Mouse (Mus musculus) stomach, embryonic 16.5 days (tissue): ENCODE data around the gene Gnb1. TPM values are rescaled to one million over a fixed set of nuclear protein-coding genes. Genes with fewer than 3 reads are reported as not detected.
A peak's percentile ranks its signal among the peaks of the same experiment; 100 is the strongest.

Experiments
- ATAC-seq: fragments of 200-750 bp; cut with Nextera tagmentation; 2 replicates; pipeline ENCODE4 v1.8.0; 2017; ENCODE audit warnings: moderate number of reproducible peaks, moderate TSS enrichment; ENCODE audit not compliant: insufficient read depth, low FRiP score
- H3K27ac ChIP-seq: fragments of 300-500 bp; sonication (generic); 2 replicates; pipeline ENCODE4 v1.5.1; 2014; ENCODE audit warnings: low read length
- H3K27me3 ChIP-seq: fragments of 300-500 bp; sonication (generic); 2 replicates; pipeline ENCODE4 v1.6.1; 2014; ENCODE audit warnings: low read length, control low read depth, mixed read lengths; ENCODE audit not compliant: control insufficient read depth, insufficient read depth
- H3K36me3 ChIP-seq: fragments of 300-500 bp; sonication (generic); 2 replicates; pipeline ENCODE4 v1.6.1; 2014; ENCODE audit warnings: low read length; ENCODE audit not compliant: control insufficient read depth, insufficient read depth
- H3K4me1 ChIP-seq: fragments of 300-500 bp; sonication (generic); 2 replicates; pipeline ENCODE4 v1.6.1; 2014; ENCODE audit warnings: low read length, control low read depth, mixed read lengths; ENCODE audit not compliant: control insufficient read depth, insufficient read depth
- H3K4me2 ChIP-seq: fragments of 300-500 bp; sonication (generic); 2 replicates; pipeline ENCODE4 v1.6.1; 2014; ENCODE audit warnings: low read depth, low read length, mixed read lengths
- H3K4me3 ChIP-seq: fragments of 300-500 bp; sonication (generic); replicated peaks from 2 replicates; pipeline ENCODE4 v1.5.1; 2014; ENCODE audit warnings: mild to moderate bottlenecking, low read length
- H3K9ac ChIP-seq: fragments of 300-500 bp; sonication (generic); 2 replicates; pipeline ENCODE4 v1.6.1; 2014; ENCODE audit warnings: low read length
- H3K9me3 ChIP-seq: fragments of 300-500 bp; sonication (generic); replicated peaks from 2 replicates; pipeline ENCODE4 v1.6.1; 2016; ENCODE audit warnings: low read length, control low read depth; ENCODE audit not compliant: control insufficient read depth
- WGBS: fragments of 180-500 bp; shearing (Covaris S2); extraction: QIAGEN DNeasy Blood & Tissue Kit; methylation state at CpG from one replicate; pipeline ENCODE4 v1.1.7; 2014; 5-methylcytosine and 5-hydroxymethylcytosine counted together
- polyA plus RNA-seq: library from polyadenylated mRNA; unstranded; fragments of >200 nt; fragmentation: Nextera tagmentation; extraction: Ambion mirVana; gene quantifications from 2 replicates; pipeline ENCODE4 v1.2.1, GENCODE M21; 2015

Gnb1 gene
- polyA plus RNA-seq, 1 experiment from 2014 or later, result 312 TPM

- Histone ChIP-seq H3K9me3 (no peaks in the 10 kb centered on the region), H3K9ac (peak overlapping the region; percentile 100), H3K27me3 (no peaks in the 10 kb centered on the region), H3K27ac (peak overlapping the region; percentile 93), H3K4me1 (peaks cover 49% of the 10 kb centered on the region), H3K4me3 (peak overlapping the region; percentile 97), H3K36me3 (no peaks in the 10 kb centered on the region), H3K4me2 (peak overlapping the region; percentile 85)
- under 1% methylated on average over 49 of the region's 54 CpGs for WGBS
- ATAC-seq, result peak; percentile 15; the same call in 1 of the 2 replicates
Observed at GRCm38 (mm10) chr4:155491529-155492130, 469 bp downstream of the Gnb1 start.

- Histone ChIP-seq H3K36me3 (no peaks in the 10 kb centered on the region), H3K4me3 (peak overlapping the region; percentile 97), H3K4me1 (peaks cover 49% of the 10 kb centered on the region), H3K9ac (peak overlapping the region; percentile 100), H3K27me3 (no peaks in the 10 kb centered on the region), H3K4me2 (peak overlapping the region; percentile 85), H3K27ac (peak overlapping the region; percentile 93), H3K9me3 (no peaks in the 10 kb centered on the region)
- no peak for ATAC-seq
- WGBS, result under 1% methylated on average over 51 of the region's 51 CpGs
Observed at GRCm38 (mm10) chr4:155492131-155492633, 1.0 kb downstream of the Gnb1 start.

GRCm38 (mm10) chr4:155494891-155495290 lies 3.7 kb downstream of the Gnb1 start:
- H3K9me3 ChIP-seq, result no peaks in the 10 kb centered on the region
- H3K4me3 ChIP-seq, result no peak overlapping the region
- H3K4me2 ChIP-seq, result no peak overlapping the region
- no peak for ATAC-seq
- no peak overlapping the region for H3K9ac ChIP-seq
- H3K27ac ChIP-seq, result no peak overlapping the region
- peaks cover 32% of the 10 kb centered on the region for H3K4me1 ChIP-seq
- H3K27me3 ChIP-seq, result no peaks in the 10 kb centered on the region
- 63% methylated on average over 4 of the region's 4 CpGs for WGBS
- H3K36me3 ChIP-seq, result no peaks in the 10 kb centered on the region

- ATAC-seq, result no peak
- no peaks in the 10 kb centered on the region for H3K9me3 ChIP-seq
- no peaks in the 10 kb centered on the region for H3K36me3 ChIP-seq
Observed at GRCm38 (mm10) chr4:155497963-155498362, 6.8 kb downstream of the Gnb1 start.

GRCm38 (mm10) chr4:155501126-155501525 lies 10.0 kb downstream of the Gnb1 start:
- no peak for ATAC-seq
- WGBS, result 58% methylated on average over 2 of the region's 2 CpGs

More at GRCm38 (mm10) chr4:155497963-155498362, 6.8 kb downstream of the Gnb1 start:
- H3K4me3 ChIP-seq, result no peak overlapping the region
- H3K4me1 ChIP-seq, result peaks cover 24% of the 10 kb centered on the region
- no peak overlapping the region for H3K27ac ChIP-seq
- 66% methylated on average over 3 of the region's 3 CpGs for WGBS
- no peak overlapping the region for H3K4me2 ChIP-seq
- no peaks in the 10 kb centered on the region for H3K27me3 ChIP-seq
- H3K9ac ChIP-seq, result no peak overlapping the region

GRCm38 (mm10) chr4:155505067-155505466 lies 13.9 kb downstream of the Gnb1 start:
- no peaks in the 10 kb centered on the region for H3K36me3 ChIP-seq
- H3K9ac ChIP-seq, result no peak overlapping the region
- ATAC-seq, result no peak
- WGBS, result 52% methylated on average over 8 of the region's 8 CpGs
- no peak overlapping the region for H3K4me2 ChIP-seq
- H3K27ac ChIP-seq, result no peak overlapping the region
- peaks cover 13% of the 10 kb centered on the region for H3K4me1 ChIP-seq
- no peaks in the 10 kb centered on the region for H3K9me3 ChIP-seq
- no peaks in the 10 kb centered on the region for H3K27me3 ChIP-seq
- H3K4me3 ChIP-seq, result no peak overlapping the region

More at GRCm38 (mm10) chr4:155501126-155501525, 10.0 kb downstream of the Gnb1 start:
- no peaks in the 10 kb centered on the region for H3K27me3 ChIP-seq
- H3K9me3 ChIP-seq, result no peaks in the 10 kb centered on the region
- H3K4me3 ChIP-seq, result no peak overlapping the region
- H3K4me1 ChIP-seq, result peaks cover 20% of the 10 kb centered on the region
- H3K36me3 ChIP-seq, result no peaks in the 10 kb centered on the region
- no peak overlapping the region for H3K27ac ChIP-seq
- H3K9ac ChIP-seq, result no peak overlapping the region
- no peak overlapping the region for H3K4me2 ChIP-seq

- peaks cover 13% of the 10 kb centered on the region for H3K4me1 ChIP-seq
- H3K9me3 ChIP-seq, result no peaks in the 10 kb centered on the region
- no peaks in the 10 kb centered on the region for H3K27me3 ChIP-seq
- no peak overlapping the region for H3K4me3 ChIP-seq
- no peak overlapping the region for H3K27ac ChIP-seq
- no peaks in the 10 kb centered on the region for H3K36me3 ChIP-seq
- ATAC-seq, result no peak
- H3K4me2 ChIP-seq, result no peak overlapping the region
- no peak overlapping the region for H3K9ac ChIP-seq
- WGBS, result 70% methylated on average over 5 of the region's 5 CpGs
Observed at GRCm38 (mm10) chr4:155505671-155506295, 14.6 kb downstream of the Gnb1 start.

- Histone ChIP-seq H3K27me3 (no peaks in the 10 kb centered on the region), H3K4me1 (peaks cover 13% of the 10 kb centered on the region), H3K4me2 (no peak overlapping the region), H3K27ac (no peak overlapping the region), H3K36me3 (no peaks in the 10 kb centered on the region), H3K9ac (no peak overlapping the region), H3K4me3 (no peak overlapping the region), H3K9me3 (no peaks in the 10 kb centered on the region)
- WGBS, result 73% methylated on average over 4 of the region's 4 CpGs
- no peak for ATAC-seq
Observed at GRCm38 (mm10) chr4:155508614-155509013, 17.5 kb downstream of the Gnb1 start.

- no peak for ATAC-seq
- H3K27me3 ChIP-seq, result no peaks in the 10 kb centered on the region
- no peak overlapping the region for H3K4me2 ChIP-seq
- H3K4me3 ChIP-seq, result no peak overlapping the region
- 80% methylated on average over 1 of the region's 1 CpGs for WGBS
- no peaks in the 10 kb centered on the region for H3K4me1 ChIP-seq
- no peaks in the 10 kb centered on the region for H3K36me3 ChIP-seq
- no peak overlapping the region for H3K27ac ChIP-seq
- no peak overlapping the region for H3K9ac ChIP-seq
- H3K9me3 ChIP-seq, result no peaks in the 10 kb centered on the region
Observed at GRCm38 (mm10) chr4:155510981-155511380, 19.8 kb downstream of the Gnb1 start.
